Mouse (Mus musculus) liver, embryonic 14.5 days (tissue): ENCODE results near the gene Med24.

Experiments used
- CTCF ChIP-seq: IDR thresholded peaks from 2 replicates; pipeline ENCODE4 v1.5.1; 2016; ENCODE audit warnings: antibody characterized with exemption, low read depth, control low read depth
- EP300 ChIP-seq: IDR thresholded peaks from 2 replicates; pipeline ENCODE4 v1.6.1; 2016; ENCODE audit warnings: antibody characterized with exemption, low read depth

DNA sequence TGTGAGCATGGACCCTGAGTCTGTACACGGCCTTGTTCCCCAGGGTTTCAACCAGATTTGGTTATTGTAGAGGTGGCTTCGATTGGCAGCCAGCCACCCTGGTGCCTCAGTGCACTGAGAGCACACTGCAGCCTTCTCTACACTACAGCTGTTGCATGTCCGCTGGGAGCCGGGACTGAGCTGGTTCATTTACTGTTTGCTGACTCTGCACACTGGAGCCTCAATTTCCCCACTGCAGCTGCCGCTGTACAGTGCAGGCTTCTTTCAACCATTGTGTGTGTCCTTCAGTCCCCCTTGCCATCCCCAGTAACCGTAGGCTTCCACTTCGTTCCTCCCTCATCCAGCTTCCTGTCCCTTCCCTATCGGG, 10.8 kb upstream of the Med24 start:
- TF ChIP-seq CTCF: no peak
- TF ChIP-seq EP300: no peak
